ENCODE assay signal across 23 mouse cellular contexts in genomic region chr11:94365340-94365739, GRCm38 (mm10). TPM values are rescaled to one million over a fixed set of nuclear protein-coding genes. Genes with fewer than 3 reads are reported as not detected.
DNase-seq lines count a peak whose midpoint lies in the region; ATAC-seq lines count a peak whose summit lies in the region.
"Had no signal": no experiment of that assay in that cellular context is flagged by ENCODE, and none has a peak within 500 bp of the region (broad histone marks: within the 10 kb centered on the region; RNA-seq: fewer than 3 reads in every experiment).

No protein-coding gene starts in this region.

- H3K4me2 ChIP-seq in liver, embryonic 16.5 days (ENCODE audit: low read depth, low read length): no peak overlapping the region
- no peak overlapping the region for H3K4me2 ChIP-seq in liver, embryonic 11.5 days
- H3K4me2 ChIP-seq in intestine, embryonic 15.5 days (replicated peaks): no peak overlapping the region
- no peak overlapping the region for H3K4me2 ChIP-seq in lung, embryonic 16.5 days (ENCODE audit: low read depth, low read length)
- H3K4me2 ChIP-seq in stomach, embryonic 16.5 days (ENCODE audit: low read depth, low read length): no peak overlapping the region
- H3K4me2 ChIP-seq: limb, embryonic 12.5 days; midbrain, embryonic 12.5 days; neural tube, embryonic 13.5 days had no signal

- peak; percentile 50; the same call in 1 of the 2 replicates for ATAC-seq in liver, embryonic 16.5 days (ENCODE audit: low read depth)
- no peak; the same call in 1 of the 2 replicates for ATAC-seq in liver, embryonic 11.5 days (replicated peaks; ENCODE audit: low FRiP score)
- peak; percentile 31; the same call in 1 of the 2 replicates for ATAC-seq in intestine, embryonic 15.5 days
- ATAC-seq in lung, embryonic 16.5 days (ENCODE audit: low read depth): peak; percentile 62
- peak; percentile 51; the same call in 1 of the 2 replicates for ATAC-seq in stomach, embryonic 16.5 days (ENCODE audit: insufficient read depth, low FRiP score)
- ATAC-seq in megakaryocyte, adult 5-6 weeks (ENCODE audit: poor library complexity, severe bottlenecking): no peak
- ATAC-seq: forebrain, embryonic 16.5 days; Patski had no signal

- H3K4me3 ChIP-seq in liver, embryonic 16.5 days (ENCODE audit: low read depth, low read length): no peak overlapping the region
- no peak overlapping the region for H3K4me3 ChIP-seq in liver, embryonic 11.5 days (ENCODE audit: low read depth, low read length)
- no peak overlapping the region for H3K4me3 ChIP-seq in intestine, embryonic 15.5 days (replicated peaks)
- H3K4me3 ChIP-seq in lung, embryonic 16.5 days (ENCODE audit: low read length): no peak overlapping the region
- no peak overlapping the region for H3K4me3 ChIP-seq in stomach, embryonic 16.5 days (replicated peaks; ENCODE audit: low read length)
- H3K4me3 ChIP-seq: heart, adult 2 months; limb, embryonic 12.5 days; midbrain, embryonic 12.5 days; neural tube, embryonic 13.5 days had no signal

- 51% methylated on average over 3 of the region's 3 CpGs for WGBS in liver, embryonic 16.5 days (ENCODE audit: insufficient replicate concordance)
- 69% methylated on average over 3 of the region's 3 CpGs for WGBS in liver, embryonic 11.5 days
- 38% methylated on average over 3 of the region's 3 CpGs for WGBS in intestine, embryonic 15.5 days
- 39% methylated on average over 3 of the region's 3 CpGs for WGBS in lung, embryonic 16.5 days
- WGBS in stomach, embryonic 16.5 days: 42% methylated on average over 3 of the region's 3 CpGs

- no peaks in the 10 kb centered on the region for H3K36me3 ChIP-seq in liver, embryonic 16.5 days (ENCODE audit: control insufficient read depth, insufficient read depth)
- H3K36me3 ChIP-seq in liver, embryonic 11.5 days (ENCODE audit: control insufficient read depth, insufficient read depth, low read length): no peaks in the 10 kb centered on the region
- H3K36me3 ChIP-seq in intestine, embryonic 15.5 days: no peaks in the 10 kb centered on the region
- no peaks in the 10 kb centered on the region for H3K36me3 ChIP-seq in lung, embryonic 16.5 days (ENCODE audit: control insufficient read depth, insufficient read depth, low read length)
- no peaks in the 10 kb centered on the region; the same call in 1 of the 2 replicates for H3K36me3 ChIP-seq in stomach, embryonic 16.5 days (ENCODE audit: control insufficient read depth, insufficient read depth, low read length)
- H3K36me3 ChIP-seq: limb, embryonic 12.5 days; midbrain, embryonic 12.5 days; neural tube, embryonic 13.5 days had no signal

- no peak overlapping the region for H3K9ac ChIP-seq in liver, embryonic 16.5 days (ENCODE audit: low read depth, low read length)
- no peak overlapping the region for H3K9ac ChIP-seq in liver, embryonic 11.5 days (ENCODE audit: low read depth, low read length)
- no peak overlapping the region for H3K9ac ChIP-seq in intestine, embryonic 15.5 days
- H3K9ac ChIP-seq in lung, embryonic 16.5 days (ENCODE audit: low read length): no peak overlapping the region
- H3K9ac ChIP-seq in stomach, embryonic 16.5 days (ENCODE audit: low read length): no peak overlapping the region
- H3K9ac ChIP-seq: limb, embryonic 12.5 days; midbrain, embryonic 12.5 days; neural tube, embryonic 13.5 days had no signal

- no peak for DNase-seq in liver, embryonic 11.5 days (ENCODE audit: low spot score)
- no peak for DNase-seq in right cerebral cortex, adult 2 months (ENCODE audit: low spot score in 2 of 2)
- DNase-seq: adrenal gland, adult 8-10 months; cerebellum, adult 11 months; cerebellum, postnatal 10 days; embryo, embryonic 11 days; gastrocnemius, postnatal 25 days; heart, adult 2 months; right cerebral cortex, postnatal 14 days; spleen, adult 18-20 months; thymus, adult 18-20 months; thymus, postnatal 4 days had no signal

- H3K27me3 ChIP-seq in liver, embryonic 16.5 days (ENCODE audit: control insufficient read depth, insufficient read depth, low read depth, low read length): no peaks in the 10 kb centered on the region
- H3K27me3 ChIP-seq in liver, embryonic 11.5 days (replicated peaks; ENCODE audit: control insufficient read depth, insufficient read depth, low read length): 0 out of 2 replicates have a peak, but pooled peaks cover 2% of the 10 kb centered on the region
- no peaks in the 10 kb centered on the region for H3K27me3 ChIP-seq in intestine, embryonic 15.5 days (replicated peaks)
- H3K27me3 ChIP-seq in lung, embryonic 16.5 days (ENCODE audit: control insufficient read depth, insufficient read depth, low read depth, low read length): no peaks in the 10 kb centered on the region
- no peaks in the 10 kb centered on the region for H3K27me3 ChIP-seq in stomach, embryonic 16.5 days (ENCODE audit: control insufficient read depth, insufficient read depth, low read length)
- H3K27me3 ChIP-seq: midbrain, embryonic 12.5 days; neural tube, embryonic 13.5 days; Patski had no signal

- no peaks in the 10 kb centered on the region for H3K9me3 ChIP-seq in liver, embryonic 16.5 days (replicated peaks; ENCODE audit: control insufficient read depth, low read length)
- H3K9me3 ChIP-seq in liver, embryonic 11.5 days (ENCODE audit: control insufficient read depth, low read length): no peaks in the 10 kb centered on the region
- H3K9me3 ChIP-seq in intestine, embryonic 15.5 days: no peaks in the 10 kb centered on the region
- no peaks in the 10 kb centered on the region for H3K9me3 ChIP-seq in lung, embryonic 16.5 days (ENCODE audit: control insufficient read depth, low read length)
- 0 out of 2 replicates have a peak, but pooled peaks cover 3% of the 10 kb centered on the region for H3K9me3 ChIP-seq in stomach, embryonic 16.5 days (replicated peaks; ENCODE audit: control insufficient read depth, low read length)
- H3K9me3 ChIP-seq: neural tube, embryonic 13.5 days had no signal

- no peaks in the 10 kb centered on the region; the same call in 1 of the 2 replicates for H3K4me1 ChIP-seq in liver, embryonic 16.5 days (ENCODE audit: control insufficient read depth, low read depth, low read length)
- peaks cover 1% of the 10 kb centered on the region for H3K4me1 ChIP-seq in liver, embryonic 11.5 days (replicated peaks; ENCODE audit: control insufficient read depth, insufficient read depth, low read length)
- 0 out of 2 replicates have a peak, but pooled peaks cover 1% of the 10 kb centered on the region for H3K4me1 ChIP-seq in intestine, embryonic 15.5 days (replicated peaks)
- H3K4me1 ChIP-seq in lung, embryonic 16.5 days (replicated peaks; ENCODE audit: control insufficient read depth, insufficient read depth, low read length): peaks cover 8% of the 10 kb centered on the region; the same call in 1 of the 2 replicates
- peaks cover 8% of the 10 kb centered on the region for H3K4me1 ChIP-seq in stomach, embryonic 16.5 days (ENCODE audit: control insufficient read depth, insufficient read depth, low read length)
- H3K4me1 ChIP-seq: limb, embryonic 12.5 days; midbrain, embryonic 12.5 days; neural tube, embryonic 13.5 days had no signal

- no peak overlapping the region for H3K27ac ChIP-seq in liver, embryonic 16.5 days (ENCODE audit: low read length)
- H3K27ac ChIP-seq in liver, embryonic 11.5 days (ENCODE audit: low read depth, low read length): no peak overlapping the region
- no peak overlapping the region for H3K27ac ChIP-seq in intestine, embryonic 15.5 days
- H3K27ac ChIP-seq in lung, embryonic 16.5 days (ENCODE audit: low read length): no peak overlapping the region
- no peak overlapping the region for H3K27ac ChIP-seq in stomach, embryonic 16.5 days (ENCODE audit: low read length)
- H3K27ac ChIP-seq: heart, adult 2 months; limb, embryonic 12.5 days; macrophage; midbrain, embryonic 12.5 days; neural tube, embryonic 13.5 days had no signal

RNA-seq across cellular contexts. Expression of gene Abcc3, which starts 27.5 kb away (rescaled TPM):
- 9.4 and 10.2 TPM in 2 replicates for polyA plus RNA-seq in liver, embryonic 16.5 days (2015; fragmentation: Nextera tagmentation; extraction: Ambion mirVana)
- 3.2 and 6.0 TPM in 2 replicates for polyA plus RNA-seq in liver, embryonic 11.5 days (2014; fragmentation: Nextera tagmentation; extraction: Ambion mirVana)
- polyA plus RNA-seq in intestine, embryonic 15.5 days (2015; fragmentation: Nextera tagmentation; extraction: Ambion mirVana): 1.5 and 2.6 TPM in 2 replicates
- polyA plus RNA-seq in lung, embryonic 16.5 days (2015; fragmentation: Nextera tagmentation; extraction: Ambion mirVana): 4.0 and 5.0 TPM in 2 replicates
- 11.4 and 16.4 TPM in 2 replicates for polyA plus RNA-seq in stomach, embryonic 16.5 days (2015; fragmentation: Nextera tagmentation; extraction: Ambion mirVana)
- 1.1 and 1.8 TPM in 2 replicates for total RNA-seq in megakaryocyte, adult 5-6 weeks (2015)
- 1.4 and 1.8 TPM in 2 replicates for total RNA-seq in megakaryocyte, adult 5-6 weeks (2017)

RNA-seq across cellular contexts. Expression of gene Ankrd40, which starts 37.5 kb away (rescaled TPM):
- 2.9 and 3.5 TPM in 2 replicates for polyA plus RNA-seq in liver, embryonic 16.5 days (2015; fragmentation: Nextera tagmentation; extraction: Ambion mirVana)
- polyA plus RNA-seq in liver, embryonic 11.5 days (2014; fragmentation: Nextera tagmentation; extraction: Ambion mirVana): 12.7 and 13.2 TPM in 2 replicates
- 22.0 and 23.0 TPM in 2 replicates for polyA plus RNA-seq in intestine, embryonic 15.5 days (2015; fragmentation: Nextera tagmentation; extraction: Ambion mirVana)
- polyA plus RNA-seq in lung, embryonic 16.5 days (2015; fragmentation: Nextera tagmentation; extraction: Ambion mirVana): 11.5 and 12.2 TPM in 2 replicates
- polyA plus RNA-seq in stomach, embryonic 16.5 days (2015; fragmentation: Nextera tagmentation; extraction: Ambion mirVana): 11.0 and 11.1 TPM in 2 replicates
- total RNA-seq in megakaryocyte, adult 5-6 weeks (2015): 22.6 and 24.8 TPM in 2 replicates
- 64.7 and 74.1 TPM in 2 replicates for total RNA-seq in megakaryocyte, adult 5-6 weeks (2017)

RNA-seq across cellular contexts. Expression of gene Luc7l3, which starts 43.6 kb away (rescaled TPM):
- polyA plus RNA-seq in liver, embryonic 16.5 days (2015; fragmentation: Nextera tagmentation; extraction: Ambion mirVana): 34.8 and 40.6 TPM in 2 replicates
- 90.6 and 97.6 TPM in 2 replicates for polyA plus RNA-seq in liver, embryonic 11.5 days (2014; fragmentation: Nextera tagmentation; extraction: Ambion mirVana)
- polyA plus RNA-seq in intestine, embryonic 15.5 days (2015; fragmentation: Nextera tagmentation; extraction: Ambion mirVana): 85.9 and 103 TPM in 2 replicates
- 99.0 and 105 TPM in 2 replicates for polyA plus RNA-seq in lung, embryonic 16.5 days (2015; fragmentation: Nextera tagmentation; extraction: Ambion mirVana)
- polyA plus RNA-seq in stomach, embryonic 16.5 days (2015; fragmentation: Nextera tagmentation; extraction: Ambion mirVana): 96.7 and 112 TPM in 2 replicates
- 115 and 130 TPM in 2 replicates for total RNA-seq in megakaryocyte, adult 5-6 weeks (2015)
- total RNA-seq in megakaryocyte, adult 5-6 weeks (2017): 283 and 293 TPM in 2 replicates

Comparison
In these comparisons a context has a peak if more than half of its experiments do, and no peak if none do; other contexts are left out.
1. ATAC-seq: peak in liver, embryonic 16.5 days (single experiment), intestine, embryonic 15.5 days (single experiment), lung, embryonic 16.5 days (single experiment) and stomach, embryonic 16.5 days (single experiment); none in liver, embryonic 11.5 days (single experiment) and megakaryocyte, adult 5-6 weeks (single experiment).